Mouse (Mus musculus): ENCODE data around the gene Dnaic2.

- TF ChIP-seq CTCF (IDR thresholded peaks at IDR 0.05; ENCODE audit: low read depth), result no peak
- TF ChIP-seq EP300 (IDR thresholded peaks at IDR 0.05; ENCODE audit: low read depth), result no peak
Measured at GRCm38 (mm10) chr11:114681054-114681453, 46.2 kb upstream of the Dnaic2 start.

Measured in liver, embryonic 14.5 days (tissue).